Mouse (Mus musculus) heart, postnatal 0 days (tissue): ENCODE results near the gene 4930415L06Rik. TPM values are rescaled to one million over a fixed set of nuclear protein-coding genes. Genes with fewer than 3 reads are reported as not detected.
A peak's percentile ranks its signal among the peaks of the same experiment; 100 is the strongest.

ENCODE experiments used
- ATAC-seq: fragments of 200-750 bp; cut with Nextera tagmentation; 2 replicates; pipeline ENCODE4 v1.8.0; 2017; ENCODE audit warnings: low read depth, moderate number of reproducible peaks, moderate library complexity; ENCODE audit not compliant: insufficient read depth
- DNase-seq: peaks from one replicate; pipeline ENCODE4 v3.0.0-alpha.2; 2016; ENCODE audit warnings: low spot score
- H3K27ac ChIP-seq: fragments of 300-500 bp; sonication (generic); 2 replicates; pipeline ENCODE4 v1.5.1; 2014; ENCODE audit warnings: low read depth, mild to moderate bottlenecking
- H3K27me3 ChIP-seq: fragments of 300-500 bp; sonication (generic); 2 replicates; pipeline ENCODE4 v1.6.1; 2014; ENCODE audit warnings: low read length, mixed read lengths; ENCODE audit not compliant: control insufficient read depth, insufficient read depth
- H3K36me3 ChIP-seq: fragments of 300-500 bp; sonication (generic); replicated peaks from 2 replicates; pipeline ENCODE4 v1.6.1; 2014; ENCODE audit warnings: low read length, mixed read lengths; ENCODE audit not compliant: control insufficient read depth, insufficient read depth
- H3K4me1 ChIP-seq: fragments of 300-500 bp; sonication (generic); 2 replicates; pipeline ENCODE4 v1.6.1; 2014; ENCODE audit warnings: antibody characterized with exemption; ENCODE audit not compliant: control insufficient read depth, insufficient read depth
- H3K4me2 ChIP-seq: fragments of 300-500 bp; sonication (generic); 2 replicates; pipeline ENCODE4 v1.6.1; 2014; ENCODE audit warnings: low read depth, mild to moderate bottlenecking, low read length, moderate library complexity
- H3K4me3 ChIP-seq: fragments of 300-500 bp; sonication (generic); 2 replicates; pipeline ENCODE4 v1.5.1; 2014; ENCODE audit warnings: low read depth, low read length
- H3K9ac ChIP-seq: fragments of 300-500 bp; sonication (generic); replicated peaks from 2 replicates; pipeline ENCODE4 v1.6.1; 2014; ENCODE audit warnings: low read depth, low read length, mixed read lengths
- H3K9me3 ChIP-seq: fragments of 300-500 bp; sonication (generic); replicated peaks from 2 replicates; pipeline ENCODE4 v1.6.1; 2016; ENCODE audit warnings: low read length; ENCODE audit not compliant: control insufficient read depth
- CTCF ChIP-seq: IDR thresholded peaks from 2 replicates; pipeline ENCODE4 v1.5.1; 2016; ENCODE audit warnings: antibody characterized with exemption, control low read depth, low read depth
- EP300 ChIP-seq: IDR thresholded peaks from 2 replicates; pipeline ENCODE4 v1.6.1; 2016; ENCODE audit warnings: antibody characterized with exemption, low read depth
- WGBS: fragments of 180-500 bp; shearing (Covaris S2); extraction: QIAGEN DNeasy Blood & Tissue Kit; methylation state at CpG from one replicate; pipeline ENCODE4 v1.1.7; 2014; 5-methylcytosine and 5-hydroxymethylcytosine counted together
- polyA plus RNA-seq: library from polyadenylated mRNA; unstranded; fragments of >200 nt; fragmentation: Nextera tagmentation; extraction: Ambion mirVana; gene quantifications from 2 replicates; pipeline ENCODE4 v1.2.1, GENCODE M21; 2015
- total RNA-seq: library from RNA; depleted of rRNA; stranded (reverse); fragments of >200 nt; gene quantifications from 2 replicates; pipeline ENCODE4 v1.2.3, GENCODE M21; 2014; ENCODE audit warnings: low replicate concordance; rRNA removed

Gene 4930415L06Rik
- total RNA-seq (not detected in 2 replicates), polyA plus RNA-seq (not detected in 2 replicates)

- DNase-seq (no peak), ATAC-seq (no peak)
- H3K4me1 ChIP-seq = no peaks in the 10 kb centered on the region
These were observed at the start of gene 4930415L06Rik for GRCm38 (mm10) chrX:89932752-89933151. TSS of gene 4930415L06Rik (minus strand) at chrX:89932852.

GRCm38 (mm10) chrX:89978621-89979020 lies 46.0 kb upstream of the 4930415L06Rik start:
- DNase-seq = peak; percentile 5
- H3K9me3 ChIP-seq = no peaks in the 10 kb centered on the region
- no peaks in the 10 kb centered on the region for H3K27me3 ChIP-seq
- H3K36me3 ChIP-seq = no peaks in the 10 kb centered on the region
- TF ChIP-seq EP300 (no peak), CTCF (peak; percentile 19)
- no peak for ATAC-seq
- no peaks in the 10 kb centered on the region for H3K4me1 ChIP-seq
- H3K4me2 ChIP-seq = no peak overlapping the region
- H3K27ac ChIP-seq = no peak overlapping the region
- H3K4me3 ChIP-seq = no peak overlapping the region
- H3K9ac ChIP-seq = no peak overlapping the region

More at GRCm38 (mm10) chrX:89932752-89933151, at the start of gene 4930415L06Rik:
- Histone ChIP-seq H3K4me3 (no peak within 1 kb of the TSS), H3K27me3 (no peaks in the 10 kb centered on the region), H3K36me3 (no peaks in the 10 kb centered on the region), H3K9ac (no peak within 1 kb of the TSS), H3K4me2 (no peak within 1 kb of the TSS), H3K9me3 (no peaks in the 10 kb centered on the region), H3K27ac (no peak within 1 kb of the TSS)
- WGBS = 78% methylated on average over 5 of the region's 5 CpGs
- no peak for TF ChIP-seq CTCF
- no peak for TF ChIP-seq EP300

- WGBS = 78% methylated on average over 1 of the region's 1 CpGs
- ATAC-seq = no peak
These were observed 27.8 kb downstream of the 4930415L06Rik start for GRCm38 (mm10) chrX:89904871-89905270.

More at GRCm38 (mm10) chrX:89904871-89905270, 27.8 kb downstream of the 4930415L06Rik start:
- Histone ChIP-seq H3K4me1 (no peaks in the 10 kb centered on the region), H3K9me3 (no peaks in the 10 kb centered on the region), H3K36me3 (no peaks in the 10 kb centered on the region), H3K4me3 (no peak overlapping the region), H3K4me2 (no peak overlapping the region), H3K27ac (no peak overlapping the region), H3K9ac (no peak overlapping the region), H3K27me3 (no peaks in the 10 kb centered on the region)
- TF ChIP-seq CTCF (no peak), EP300 (no peak)
- no peak for DNase-seq

Other genes with a start within 250 kb of the 4930415L06Rik start
- gene 4932429P05Rik, start 180.6 kb downstream of the 4930415L06Rik start, total RNA-seq = not detected in 2 replicates
- not detected in 2 replicates for gene 4932429P05Rik, start 180.6 kb downstream of the 4930415L06Rik start, polyA plus RNA-seq